Mouse (Mus musculus) CH12.LX (cell line): ENCODE measurements at regions not wholly inside any gene's neighbourhood (a gene's known extent, or its start where the extent isn't known, plus 50 kb on each side); places are given as distances from the start of the nearest gene placed in this dataset.
"Not testable (repeated sequence)": the region's sequence is repeated elsewhere in the genome, so short reads cannot be mapped to it uniquely, and the experiment has no call there.

Source experiments
- DNase-seq: peaks from one replicate; pipeline ENCODE4 v3.0.0-alpha.2; 2013; ENCODE audit errors: extremely low read depth
- H3K27ac ChIP-seq: 2 replicates; pipeline ENCODE4 v1.5.1; 2012; ENCODE audit warnings: low read depth, mild to moderate bottlenecking, control low read depth, moderate library complexity; ENCODE audit not compliant: insufficient read depth
- H3K27me3 ChIP-seq: replicated peaks from 2 replicates; pipeline ENCODE3; 2012; ENCODE audit warnings: inconsistent platforms
- H3K36me3 ChIP-seq, 2 experiments: replicated peaks in 1 of 2; 2 replicates each; pipeline versions ENCODE3 to v1.6.1; 2012; ENCODE audit warnings: inconsistent platforms in 1 of 2, low read length in 1 of 2, mild to moderate bottlenecking in 1 of 2, mixed read lengths in 1 of 2, moderate library complexity in 1 of 2; ENCODE audit not compliant: control insufficient read depth in 1 of 2, insufficient read depth in 1 of 2
- H3K4me1 ChIP-seq, 2 experiments: 2 replicates each; pipeline ENCODE4 v1.6.1; 2012; ENCODE audit warnings: inconsistent platforms in 1 of 2, moderate library complexity in 1 of 2; ENCODE audit not compliant: insufficient read depth in 2 of 2, control insufficient read depth in 1 of 2
- H3K4me2 ChIP-seq: 2 replicates; pipeline ENCODE4 v1.6.1; 2012; ENCODE audit warnings: low read depth, mild to moderate bottlenecking, control low read depth; ENCODE audit not compliant: poor library complexity, insufficient read depth, severe bottlenecking
- H3K4me3 ChIP-seq, 3 experiments: fragments of 150-350 bp in 1 of 3; sonication (generic) in 1 of 3; replicated peaks in 1 of 3; 2 replicates each; pipeline versions ENCODE3 to v1.5.1; 2011 to 2012; ENCODE audit warnings: low read depth in 2 of 3, low read length in 2 of 3, mild to moderate bottlenecking in 2 of 3, moderate library complexity in 2 of 3, control low read depth in 1 of 3, improper control_type of control experiment in 1 of 3, inconsistent platforms in 1 of 3, mixed read lengths in 1 of 3; ENCODE audit not compliant: poor library complexity in 1 of 3
- H3K79me2 ChIP-seq: replicated peaks from 2 replicates; pipeline ENCODE4 v1.6.1; 2012; ENCODE audit warnings: mild to moderate bottlenecking, moderate library complexity; ENCODE audit not compliant: control insufficient read depth, poor library complexity, insufficient read depth, severe bottlenecking; ENCODE audit errors: extremely low read depth
- H3K9ac ChIP-seq: 2 replicates; pipeline ENCODE4 v1.6.1; 2012; ENCODE audit warnings: low read depth, mild to moderate bottlenecking, control low read depth, moderate library complexity; ENCODE audit not compliant: insufficient read depth
- H3K9me3 ChIP-seq: replicated peaks from 2 replicates; pipeline ENCODE3; 2012; ENCODE audit warnings: low read length, inconsistent platforms, mixed read lengths
- BHLHE40 ChIP-seq: IDR thresholded peaks from 2 replicates; pipeline ENCODE4 v1.6.1; 2011; ENCODE audit warnings: mild to moderate bottlenecking, low read depth, low read length, improper control_type of control experiment
- CHD1 ChIP-seq: IDR thresholded peaks from 2 replicates; pipeline ENCODE4 v1.6.1; 2012; ENCODE audit warnings: low read depth, low read length, improper control_type of control experiment, inconsistent platforms
- E2F4 ChIP-seq: IDR thresholded peaks from 2 replicates; pipeline ENCODE4 v1.6.1; 2011; ENCODE audit warnings: low read depth, low read length, improper control_type of control experiment; ENCODE audit not compliant: insufficient replicate concordance
- EP300 ChIP-seq: IDR thresholded peaks from 2 replicates; pipeline ENCODE4 v1.6.1; 2011; ENCODE audit warnings: low read length, improper control_type of control experiment
- ETS1 ChIP-seq: conservative IDR thresholded peaks from 2 replicates; pipeline ENCODE4 v1.6.1; 2012; ENCODE audit warnings: low read depth, mild to moderate bottlenecking, inconsistent platforms, low read length, improper control_type of control experiment, moderate library complexity
- HCFC1 ChIP-seq: IDR thresholded peaks from 2 replicates; pipeline ENCODE4 v1.6.1; 2012; ENCODE audit warnings: low read depth, mild to moderate bottlenecking, inconsistent platforms, low read length, improper control_type of control experiment
- IRF4 ChIP-seq: IDR thresholded peaks from 2 replicates; pipeline ENCODE4 v1.6.1; 2014; ENCODE audit warnings: low read depth, mild to moderate bottlenecking, inconsistent platforms, low read length, improper control_type of control experiment
- KAT2A ChIP-seq: IDR thresholded peaks from 2 replicates; pipeline ENCODE4 v1.6.1; 2012; ENCODE audit warnings: low read length, improper control_type of control experiment, inconsistent platforms; ENCODE audit not compliant: insufficient replicate concordance
- MEF2A ChIP-seq: IDR thresholded peaks from 2 replicates; pipeline ENCODE4 v1.6.1; 2014; ENCODE audit warnings: low read depth, mild to moderate bottlenecking, inconsistent platforms, low read length, improper control_type of control experiment, borderline replicate concordance
- MXI1 ChIP-seq: IDR thresholded peaks from 2 replicates; pipeline ENCODE4 v1.6.1; 2011; ENCODE audit warnings: mild to moderate bottlenecking, low read depth, low read length, improper control_type of control experiment
- MYC ChIP-seq: IDR thresholded peaks from 2 replicates; pipeline ENCODE4 v1.6.1; 2011; ENCODE audit warnings: low read depth, mild to moderate bottlenecking, improper control_type of control experiment, low read length
- PAX5 ChIP-seq: IDR thresholded peaks from 2 replicates; pipeline ENCODE4 v1.6.1; 2012; ENCODE audit warnings: low read length, inconsistent platforms, mixed read lengths
- POLR2A ChIP-seq: IDR thresholded peaks from 2 replicates; pipeline ENCODE4 v1.6.1; 2011; ENCODE audit warnings: low read depth, mild to moderate bottlenecking, improper control_type of control experiment, low read length
- POLR2AphosphoS2 ChIP-seq: IDR thresholded peaks from 2 replicates; pipeline ENCODE4 v1.6.1; 2011; ENCODE audit warnings: low read depth, low read length, improper control_type of control experiment
- RAD21 ChIP-seq: IDR thresholded peaks from 2 replicates; pipeline ENCODE4 v1.6.1; 2011; ENCODE audit warnings: low read depth, mild to moderate bottlenecking, low read length, improper control_type of control experiment, moderate library complexity
- TBP ChIP-seq: conservative IDR thresholded peaks from 2 replicates; pipeline ENCODE4 v1.6.1; 2011; ENCODE audit warnings: low read depth, low read length, improper control_type of control experiment
- TCF12 ChIP-seq: IDR thresholded peaks from 2 replicates; pipeline ENCODE4 v1.6.1; 2014; ENCODE audit warnings: low read depth, mild to moderate bottlenecking, inconsistent platforms, low read length, improper control_type of control experiment
- USF1 ChIP-seq: IDR thresholded peaks from 2 replicates; pipeline ENCODE4 v1.6.1; 2014; ENCODE audit warnings: low read depth, mild to moderate bottlenecking, inconsistent platforms, low read length, improper control_type of control experiment
- ZC3H11A ChIP-seq: IDR thresholded peaks from 2 replicates; pipeline ENCODE4 v1.6.1; 2012; ENCODE audit warnings: low read depth, mild to moderate bottlenecking, inconsistent platforms, low read length, improper control_type of control experiment
- ZKSCAN1 ChIP-seq: IDR thresholded peaks from 2 replicates; pipeline ENCODE4 v1.6.1; 2012; ENCODE audit warnings: low read depth, inconsistent platforms, low read length, improper control_type of control experiment, borderline replicate concordance
- ZMIZ1 ChIP-seq: IDR thresholded peaks from 2 replicates; pipeline ENCODE4 v1.6.1; 2012; ENCODE audit warnings: low read depth, mild to moderate bottlenecking, inconsistent platforms, low read length, improper control_type of control experiment
- dilution Hi-C: fragments of 300-500 bp; cut with MboI; formaldehyde crosslinking; loops from 2 replicates; pipeline ENCODE4 v1.14.3; 2020; ENCODE audit warnings: low sequenced_read_pairs; ENCODE audit not compliant: extremely low pct_unique_long_range_greater_than_20kb, extremely low pct_ligation_motif_present
- in situ Hi-C: fragments of 300-500 bp; cut with MboI; formaldehyde crosslinking; loops from 3 replicates; pipeline ENCODE4 v1.14.3; 2019; ENCODE audit warnings: low sequenced_read_pairs, low pct_ligation_motif_present, low pct_unique_long_range_greater_than_20kb, mixed read lengths

DNA sequence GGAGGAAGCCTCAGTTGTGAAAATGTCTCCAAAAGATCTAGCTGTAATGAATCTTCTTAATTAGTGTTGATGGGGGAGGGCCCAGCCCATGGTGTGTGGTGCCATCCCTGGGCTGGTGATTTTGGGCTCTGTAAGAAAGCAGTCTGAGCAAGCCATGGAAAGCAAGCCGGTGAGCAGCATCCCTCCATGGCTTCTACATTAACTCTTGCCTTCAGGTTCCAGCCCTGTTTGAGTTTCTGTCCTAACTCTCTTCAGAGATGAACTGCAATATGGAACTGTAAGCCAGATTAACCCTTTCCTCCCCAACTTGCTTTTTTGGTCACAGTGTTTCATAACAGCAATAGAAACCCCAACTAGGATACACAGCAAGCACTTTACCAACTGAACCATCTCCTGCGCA lies 75.1 kb upstream of the Dars start:
- Histone ChIP-seq H3K27me3 (no peaks in the 10 kb centered on the region), H3K79me2 (no peaks in the 10 kb centered on the region), H3K4me1 (peaks cover 6 to 9% of the 10 kb centered on the region in 2 experiments)
- in situ Hi-C loops: no loop called here
- TF ChIP-seq TCF12 (no peak), MXI1 (no peak), POLR2A (no peak), BHLHE40 (no peak), EP300 (no peak), E2F4 (no peak), ZMIZ1 (no peak)
- TF ChIP-seq, all 38 proteins: peak for 0
- Histone ChIP-seq H3K9me3 (no peaks in the 10 kb centered on the region), H3K4me3 (no peak overlapping the region), H3K9ac (no peak overlapping the region), H3K27ac (no peak overlapping the region), H3K4me2 (no peak overlapping the region), H3K36me3 (no peaks in the 10 kb centered on the region)
- dilution Hi-C loops: no loop called here
- no peak for DNase-seq

GRCm38 (mm10) chr1:128487181-128487580 lies 70.0 kb upstream of the Dars start:
- H3K4me3 ChIP-seq, H3K27me3 ChIP-seq, dilution Hi-C loops, H3K4me2 ChIP-seq, H3K4me1 ChIP-seq, H3K27ac ChIP-seq, in situ Hi-C loops, H3K79me2 ChIP-seq, H3K9me3 ChIP-seq, H3K9ac ChIP-seq, H3K36me3 ChIP-seq, DNase-seq: not testable (repeated sequence)

DNA sequence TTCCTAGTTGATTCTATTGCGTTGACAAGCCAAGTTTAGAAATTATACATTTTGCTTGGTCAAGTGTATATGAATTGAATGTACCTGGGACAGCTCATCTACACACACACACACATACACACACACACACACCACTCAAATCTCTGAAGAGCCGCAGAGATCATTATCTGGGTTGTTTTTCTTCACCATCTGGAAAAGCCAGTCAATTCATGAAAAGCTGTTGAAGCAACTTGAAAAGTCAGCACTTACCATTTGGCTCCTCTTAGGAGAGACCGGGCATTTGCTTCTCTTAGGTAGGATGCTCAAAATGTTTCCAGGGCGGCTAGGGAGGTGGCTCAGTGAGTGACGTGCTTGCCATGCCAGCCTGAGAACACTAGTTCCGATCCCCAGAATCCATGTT lies 61.2 kb upstream of the Dars start:
- no peak for DNase-seq
- no peaks in the 10 kb centered on the region for H3K36me3 ChIP-seq
- no peaks in the 10 kb centered on the region for H3K9me3 ChIP-seq
- in situ Hi-C loops: no loop called here
- dilution Hi-C loops: no loop called here
- no peak overlapping the region for H3K4me2 ChIP-seq
- no peak overlapping the region for H3K4me3 ChIP-seq
- no peaks in the 10 kb centered on the region for H3K79me2 ChIP-seq
- no peak overlapping the region for H3K27ac ChIP-seq
- 0 out of 4 replicates have a peak, but pooled peaks cover 0 to 3% of the 10 kb centered on the region in 2 experiments for H3K4me1 ChIP-seq
- TF ChIP-seq ZKSCAN1 (no peak), EP300 (no peak), ZC3H11A (no peak), ETS1 (no peak), MEF2A (no peak), USF1 (no peak), TBP (no peak), PAX5 (no peak), MYC (no peak), KAT2A (no peak), POLR2A (no peak), POLR2AphosphoS2 (no peak), IRF4 (no peak), HCFC1 (no peak), RAD21 (no peak), CHD1 (no peak)
- no peak overlapping the region for H3K9ac ChIP-seq
- H3K27me3 ChIP-seq: no peaks in the 10 kb centered on the region
